Mouse (Mus musculus): Measurements from ENCODE around the gene Olfr237-ps1.

- TF ChIP-seq CTCF (conservative IDR thresholded peaks at IDR 0.05; ENCODE audit: insufficient read depth, insufficient read length, low read depth, low read length) (no peak), POLR2A (IDR thresholded peaks at IDR 0.05; ENCODE audit: low read depth, low read length) (no peak)
These were observed 16.6 kb downstream of the Olfr237-ps1 start, which contains the start of gene Olfr437 for GRCm38 (mm10) chr6:43162982-43163381.
